Mouse (Mus musculus) erythroid progenitor cell, adult 5-6 weeks (primary cell): ENCODE data around the gene Miga2. TPM values are rescaled to one million over a fixed set of nuclear protein-coding genes. Genes with fewer than 3 reads are reported as not detected.
A peak's percentile ranks its signal among the peaks of the same experiment; 100 is the strongest.

ENCODE experiments used
- ATAC-seq: replicated peaks from 2 replicates; pipeline ENCODE4 v1.8.0; 2016; ENCODE audit warnings: moderate number of reproducible peaks, mild to moderate bottlenecking, moderate TSS enrichment, inconsistent platforms; ENCODE audit not compliant: poor library complexity, low FRiP score, severe bottlenecking
- total RNA-seq, 2 experiments: library from RNA; stranded (forward) in 1 of 2; stranded (reverse) in 1 of 2; fragments of 150-400 nt in 1 of 2; fragments of 186-747, 209-891 nt in 1 of 2; gene quantifications; 2 replicates each; pipeline versions ENCODE4 v1.2.3 to v1.2.4; 2015 to 2017; ENCODE audit warnings: low replicate concordance in 2 of 2

Miga2 gene
- 3.8 and 7.2 TPM in 2 replicates for total RNA-seq (2015; ENCODE audit: low replicate concordance)
- 12.4 and 18.7 TPM in 2 replicates for total RNA-seq (2017; ENCODE audit: low replicate concordance)

DNA sequence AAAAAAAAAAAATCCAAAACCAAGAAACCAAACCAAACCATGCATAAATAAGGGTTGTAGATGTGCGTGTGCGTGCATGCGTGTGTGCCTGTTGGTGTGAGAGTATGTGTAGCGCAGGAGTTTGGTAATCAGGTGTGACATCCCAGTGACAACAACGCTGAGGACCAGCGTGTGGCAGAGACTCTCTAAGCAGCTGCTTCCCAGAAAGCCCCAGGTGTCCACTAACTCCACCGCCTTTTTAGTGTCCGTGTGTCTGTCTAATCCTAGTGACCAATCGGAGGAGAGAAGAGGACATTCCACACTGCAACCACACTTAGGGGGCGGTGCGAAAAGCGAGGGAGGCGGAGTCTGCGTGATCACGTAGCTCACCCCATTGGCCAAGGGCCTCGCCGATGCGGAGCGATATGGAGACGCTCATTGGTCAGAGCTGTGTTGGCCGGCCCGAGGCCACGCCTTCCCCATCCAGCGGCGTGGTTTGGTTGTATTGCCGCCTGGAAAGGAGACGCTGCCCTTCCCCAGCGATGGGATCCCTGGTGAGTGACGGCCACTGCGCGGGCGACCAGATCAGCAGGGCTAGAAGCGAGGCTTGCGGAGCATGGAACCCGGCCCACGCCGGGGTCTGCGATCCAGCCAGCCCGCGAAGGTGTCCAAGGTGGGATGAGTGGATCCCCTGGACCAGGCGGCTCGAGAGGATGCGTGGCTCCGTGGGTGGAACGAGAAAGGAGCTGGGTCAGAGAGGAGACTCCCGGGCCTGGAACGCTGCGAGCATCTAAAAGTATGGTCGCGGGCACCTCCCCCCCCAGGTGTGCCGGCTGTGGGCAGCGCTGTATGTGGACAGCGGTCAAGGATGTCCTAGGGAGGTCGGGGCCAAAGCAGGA, at the start of gene Miga2:
Gene Miga2 (plus strand): TSS at position 461 of the 878 bp plus-strand sequence.
- ATAC-seq: peak; percentile 90

DNA sequence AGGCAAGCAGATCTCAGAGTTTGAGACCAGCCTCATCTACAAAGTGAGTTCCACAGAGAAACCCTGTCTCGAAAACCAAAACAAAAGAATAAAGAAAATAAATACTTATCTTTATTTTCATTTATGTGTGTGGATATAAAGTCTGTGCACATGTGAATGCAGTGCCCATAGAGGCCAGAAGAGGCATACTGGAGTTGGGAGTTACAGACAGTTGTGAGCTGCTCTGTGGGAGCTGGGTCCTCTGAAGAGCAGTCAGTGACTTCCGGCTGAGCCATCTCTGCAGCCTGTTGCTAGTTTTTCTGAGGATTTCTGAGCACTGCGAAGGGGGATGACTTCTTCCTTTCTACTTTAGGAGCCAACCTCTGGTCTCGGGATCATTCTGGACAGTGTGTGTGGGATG, 47.9 kb upstream of the Miga2 start:
- peak; percentile 56 for ATAC-seq

DNA sequence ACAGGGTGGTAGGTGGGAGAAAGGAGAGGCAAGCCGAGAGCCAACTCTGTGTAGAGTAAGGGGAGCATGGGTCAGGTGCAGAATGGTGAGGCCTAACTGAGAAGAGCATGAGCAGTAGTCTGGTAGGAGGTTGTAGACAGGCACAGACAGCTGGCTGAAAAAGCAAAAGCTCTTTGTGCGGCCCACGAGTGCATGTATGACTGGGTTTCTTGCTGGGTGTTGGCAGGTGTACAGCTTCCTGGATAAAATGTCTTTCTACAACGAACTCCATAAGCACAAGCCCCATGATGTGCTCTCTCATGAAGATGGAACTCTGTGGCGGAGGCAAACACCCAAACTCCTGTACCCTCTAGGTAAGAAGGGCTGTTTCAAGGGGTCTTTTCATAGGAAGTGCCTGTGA, 47.1 kb upstream of the Miga2 start:
- ATAC-seq: no peak

DNA sequence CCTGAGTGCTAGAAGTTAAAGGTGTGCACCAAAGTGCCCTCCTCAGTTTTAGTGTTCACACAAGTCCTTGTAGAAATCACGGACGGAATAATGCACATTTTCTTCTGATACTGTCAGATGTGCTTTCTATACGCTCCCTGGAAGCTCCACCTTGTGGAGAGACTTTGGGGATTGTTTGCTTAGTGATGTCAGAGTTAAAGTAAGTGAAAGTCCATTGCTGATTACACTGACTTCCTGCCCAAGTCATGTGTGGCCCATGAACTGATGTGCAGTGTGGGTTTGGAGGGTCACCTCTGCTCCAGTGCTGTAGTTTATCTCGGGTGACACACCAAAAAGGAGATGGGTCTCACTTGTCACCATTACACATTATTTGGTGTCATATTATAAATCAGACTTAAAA, 44.8 kb upstream of the Miga2 start:
- no peak for ATAC-seq

DNA sequence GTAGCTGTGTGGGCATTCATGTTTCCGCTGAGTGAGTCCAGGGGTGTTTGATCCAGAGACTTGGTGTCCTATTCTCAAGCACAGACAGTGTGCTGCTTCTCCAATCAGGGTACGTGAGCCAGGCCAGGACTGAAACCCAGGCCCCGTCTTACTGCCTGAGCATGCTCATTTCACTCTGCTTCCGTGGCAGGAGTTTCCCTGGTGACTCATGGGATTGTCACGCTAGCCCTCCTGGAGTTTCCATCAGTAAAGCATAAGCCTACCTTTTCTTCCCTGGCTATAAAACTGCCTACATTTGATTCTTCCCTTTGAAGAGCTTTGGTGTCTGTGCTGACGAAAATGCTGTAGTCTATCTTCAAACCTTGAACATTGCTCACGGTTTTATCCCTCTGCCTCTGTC, 40.9 kb upstream of the Miga2 start:
- ATAC-seq: no peak

DNA sequence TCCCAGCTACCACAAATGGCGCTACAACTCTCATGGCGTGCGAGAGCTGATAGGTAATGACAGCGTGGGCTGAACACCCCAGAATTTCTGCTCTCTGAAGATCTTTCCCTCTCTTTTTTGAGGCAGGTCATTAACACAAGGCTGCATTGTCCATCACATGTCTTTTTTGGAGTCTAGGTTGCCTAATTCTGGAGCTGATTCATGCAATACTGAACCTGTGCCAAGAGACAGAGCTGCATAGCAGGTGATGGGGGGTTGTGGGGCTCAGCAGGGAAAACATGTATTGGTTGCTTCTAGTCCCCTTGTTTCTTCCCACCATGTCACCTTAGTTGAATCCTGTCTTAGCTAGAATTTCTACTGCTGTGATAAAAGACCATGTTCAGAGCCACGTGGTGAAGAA, 38.7 kb upstream of the Miga2 start:
- no peak for ATAC-seq

DNA sequence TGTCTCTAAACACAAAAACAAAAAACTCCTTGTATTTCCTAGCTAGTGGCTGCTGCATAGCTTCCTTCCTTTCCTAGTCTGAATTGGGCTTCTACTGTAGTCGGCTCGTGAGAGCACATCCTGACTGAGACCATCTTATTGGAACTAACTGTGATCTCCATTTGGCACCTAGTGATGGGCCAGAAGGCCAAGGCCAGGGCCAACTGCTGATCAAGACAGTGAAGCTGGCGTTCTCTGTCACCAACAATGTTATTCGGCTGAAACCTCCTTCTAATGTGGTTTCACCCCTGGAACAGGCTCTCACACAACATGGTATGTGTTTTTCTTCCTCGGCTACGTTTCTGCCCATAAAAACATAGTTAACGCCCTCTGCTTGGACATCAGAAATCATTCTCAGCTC, 36.8 kb upstream of the Miga2 start:
- ATAC-seq: no peak

DNA sequence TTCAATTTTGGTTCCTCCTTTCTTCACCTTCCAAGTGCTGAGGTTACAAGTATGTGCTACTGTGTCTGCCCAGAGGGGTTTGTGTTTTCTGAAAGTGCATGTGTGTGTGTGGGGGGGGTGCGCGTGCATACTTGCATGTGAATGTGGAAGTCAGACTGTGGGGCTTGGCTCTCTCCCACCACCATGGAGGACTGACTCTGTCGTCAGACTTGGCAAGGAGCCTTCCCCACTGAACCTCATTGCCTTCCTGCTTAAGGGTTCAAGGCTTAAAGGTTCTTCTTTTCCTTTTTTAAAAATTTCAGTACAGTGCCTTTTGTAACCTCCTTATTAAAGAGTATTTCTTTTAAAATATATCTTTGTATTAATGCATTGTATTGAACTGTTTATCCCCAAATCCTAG, 35.2 kb upstream of the Miga2 start:
- no peak for ATAC-seq

DNA sequence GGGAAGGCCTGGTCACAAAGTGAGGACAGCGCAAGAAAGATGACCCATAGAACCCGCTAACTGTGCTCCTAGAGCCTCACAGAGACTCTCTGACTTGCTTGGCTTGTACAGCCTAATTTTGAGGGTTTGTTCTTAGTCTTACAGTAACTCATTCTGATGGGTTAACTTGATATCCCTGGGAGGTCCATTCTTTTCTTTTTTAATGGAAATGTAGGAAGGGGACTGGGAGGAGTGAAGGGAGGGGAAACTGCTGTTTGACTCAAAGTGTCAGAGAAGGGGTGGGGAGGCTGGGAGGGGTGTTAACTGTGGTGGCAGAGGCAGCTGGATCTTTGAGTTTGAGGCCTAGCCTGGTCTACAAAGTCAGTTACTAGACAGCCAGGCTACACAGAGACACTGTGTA, 28.7 kb upstream of the Miga2 start:
- ATAC-seq: no peak

DNA sequence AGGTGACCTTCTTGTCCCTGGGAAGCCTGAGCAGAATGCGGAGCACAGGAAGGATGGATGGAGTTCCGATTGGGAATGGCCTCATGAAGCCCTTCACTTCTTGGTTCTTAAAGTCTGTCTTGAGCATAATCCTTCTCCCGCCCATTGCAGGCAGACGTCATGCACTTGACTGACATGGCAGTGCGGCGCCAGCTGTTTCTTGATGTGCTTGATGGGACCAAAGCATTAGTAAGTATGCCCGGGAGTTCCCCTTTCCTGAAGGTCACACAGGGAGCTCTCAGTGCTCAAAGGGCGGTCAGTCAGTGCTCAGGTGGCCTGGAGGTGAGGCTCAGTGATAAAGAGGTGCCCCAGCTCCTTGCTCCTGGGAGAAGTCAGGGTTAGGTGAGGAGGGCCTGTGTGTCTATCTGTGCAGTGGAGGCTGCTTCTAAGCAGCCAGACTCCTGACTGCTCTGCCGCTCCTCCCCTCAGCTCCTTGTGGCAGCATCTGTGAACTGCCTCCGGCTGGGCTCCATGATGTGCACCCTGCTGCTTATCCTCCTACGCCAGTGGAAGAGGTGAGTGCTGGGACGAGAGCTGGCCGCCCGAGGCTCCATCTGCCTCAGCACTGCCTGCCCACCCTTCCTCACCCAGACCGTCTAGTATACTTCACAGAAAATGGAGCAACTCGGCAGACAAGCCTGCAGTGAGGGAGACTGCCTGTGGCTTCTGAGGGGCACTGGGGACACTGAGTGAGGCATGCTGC, 27.7 kb upstream of the Miga2 start:
- ATAC-seq: no peak

DNA sequence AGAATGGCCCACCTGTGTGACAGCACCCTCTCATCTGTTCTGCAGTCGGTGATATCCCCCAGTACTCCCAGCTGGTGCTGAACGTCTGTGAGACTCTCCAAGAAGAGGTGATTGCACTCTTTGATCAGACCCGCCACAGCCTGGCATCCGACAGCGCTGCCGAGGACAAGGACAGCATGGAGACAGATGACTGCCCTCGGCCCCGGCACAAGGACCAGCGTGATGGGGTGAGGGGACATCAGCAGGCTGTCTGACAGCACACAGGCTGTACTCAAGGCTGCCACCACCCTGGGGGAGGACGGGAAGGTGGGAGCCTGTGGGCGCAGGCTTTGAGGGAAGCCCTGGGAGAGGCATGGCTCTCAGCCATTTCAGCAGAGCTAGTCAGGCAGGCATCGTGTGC, 26.9 kb upstream of the Miga2 start:
- no peak for ATAC-seq

DNA sequence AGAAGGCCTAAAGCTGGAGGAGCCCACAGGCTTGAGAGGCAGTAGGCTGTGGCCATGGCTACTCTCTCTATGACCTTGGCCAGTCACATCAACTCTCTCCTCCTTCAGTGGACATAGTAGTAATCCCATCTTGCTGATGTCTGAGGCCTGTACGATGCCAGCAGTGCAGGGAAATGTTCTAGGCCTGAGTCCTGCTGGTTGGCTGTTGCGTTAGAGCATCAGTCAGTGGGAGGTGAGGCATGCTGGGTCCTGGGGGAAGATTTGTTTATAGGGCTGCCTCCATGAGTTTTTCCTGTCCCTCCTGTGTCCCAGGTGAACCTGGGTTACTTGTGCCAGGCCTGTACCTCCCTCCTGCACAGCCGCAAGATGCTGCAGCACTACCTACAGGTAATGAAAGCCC, 22.0 kb upstream of the Miga2 start:
- ATAC-seq: no peak

DNA sequence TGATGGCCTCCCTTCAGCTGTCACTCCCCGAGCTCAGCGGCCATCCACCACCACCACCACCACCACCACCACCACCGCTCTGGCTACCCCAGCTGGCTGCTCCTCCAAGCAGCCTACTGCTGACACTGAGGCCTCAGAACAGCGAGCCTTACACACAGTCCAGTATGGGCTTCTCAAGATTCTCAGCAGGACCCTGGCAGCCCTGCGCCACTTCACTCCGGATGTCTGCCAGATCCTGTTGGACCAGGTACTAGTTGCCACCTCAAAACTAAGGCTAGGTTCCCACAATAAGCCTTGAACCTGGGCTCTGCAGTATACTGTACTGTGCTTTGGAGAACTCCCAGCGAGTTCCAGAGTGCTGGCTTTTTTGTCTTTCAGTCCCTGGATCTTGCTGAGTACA, 21.5 kb upstream of the Miga2 start:
- no peak for ATAC-seq

DNA sequence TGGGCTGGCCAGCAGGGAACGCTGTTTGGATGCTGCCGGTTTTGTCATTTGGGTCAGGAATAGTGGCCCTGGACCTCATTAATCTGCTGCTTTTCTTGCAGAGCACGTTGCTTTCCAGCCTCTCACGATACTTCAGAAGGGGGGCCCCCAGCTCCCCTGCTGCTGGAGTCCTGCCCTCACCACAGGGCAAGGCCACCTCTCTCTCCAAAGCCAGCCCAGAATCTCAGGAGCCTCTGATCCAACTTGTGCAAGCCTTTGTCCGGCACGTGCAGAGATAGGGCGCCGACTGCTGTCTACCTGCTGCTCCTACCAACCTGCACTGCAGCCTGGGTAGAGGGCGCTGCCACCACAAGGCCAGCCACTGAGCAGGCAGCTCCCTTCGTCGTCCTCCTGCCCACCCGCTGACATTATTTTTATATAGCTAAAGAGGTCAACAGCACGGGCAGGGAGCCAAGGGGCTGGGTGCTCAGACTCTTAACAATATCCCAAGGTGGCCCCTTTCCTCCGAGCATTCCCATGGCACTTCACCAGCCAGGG, 20.4 kb upstream of the Miga2 start:
- no peak for ATAC-seq

DNA sequence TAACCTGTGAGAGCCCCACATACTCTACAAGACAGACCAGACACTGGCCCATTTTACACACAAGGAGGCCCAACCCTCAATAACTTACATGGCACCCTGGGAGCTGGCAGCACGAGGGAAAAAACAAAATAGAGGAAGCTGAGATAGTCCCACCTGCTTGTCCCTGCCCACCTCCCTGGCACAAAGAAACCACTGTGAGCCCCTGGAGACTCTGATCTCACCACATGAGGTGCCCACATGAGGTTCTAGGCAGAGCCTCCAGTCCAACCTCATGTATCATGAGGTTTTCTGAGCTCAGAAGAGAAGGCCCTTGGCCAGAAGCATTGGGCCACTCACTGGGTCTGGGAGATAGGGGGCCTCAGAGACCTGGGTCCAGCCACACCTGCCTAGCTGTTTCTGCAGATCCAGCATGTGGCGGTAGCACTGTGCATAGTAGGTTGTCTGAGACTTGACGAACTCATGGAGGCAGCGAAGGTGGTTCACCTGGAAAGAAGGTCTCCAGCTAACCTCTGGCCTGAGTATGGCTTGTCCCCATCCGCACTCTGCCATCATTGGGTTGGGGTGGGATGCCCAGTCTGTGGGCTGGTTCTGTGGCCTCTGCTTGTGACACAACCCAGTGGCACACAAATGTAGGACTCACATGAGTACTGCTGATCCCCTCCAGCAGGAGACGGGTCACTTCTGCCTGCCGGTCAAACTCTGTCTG, 17.9 kb upstream of the Miga2 start:
- ATAC-seq: no peak

DNA sequence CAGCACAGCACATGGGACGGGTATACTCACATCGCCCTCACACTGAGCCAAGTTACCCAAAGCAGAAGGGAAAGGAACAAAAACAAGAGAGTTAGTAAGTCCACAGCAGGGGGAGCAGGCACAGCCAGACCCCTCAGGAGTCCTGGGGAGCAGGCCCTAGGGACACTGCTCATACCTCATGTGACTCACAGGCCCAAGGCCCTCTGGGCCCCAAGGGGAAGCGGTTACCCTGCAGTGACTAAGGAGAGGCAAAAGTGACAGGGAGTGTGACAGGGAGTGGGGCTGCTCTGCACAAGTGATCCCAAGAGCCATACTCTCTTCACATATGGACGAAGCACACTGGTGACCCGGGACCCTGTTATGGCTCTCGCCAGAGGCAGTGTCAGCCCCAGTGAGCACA, 14.8 kb upstream of the Miga2 start:
- no peak for ATAC-seq

DNA sequence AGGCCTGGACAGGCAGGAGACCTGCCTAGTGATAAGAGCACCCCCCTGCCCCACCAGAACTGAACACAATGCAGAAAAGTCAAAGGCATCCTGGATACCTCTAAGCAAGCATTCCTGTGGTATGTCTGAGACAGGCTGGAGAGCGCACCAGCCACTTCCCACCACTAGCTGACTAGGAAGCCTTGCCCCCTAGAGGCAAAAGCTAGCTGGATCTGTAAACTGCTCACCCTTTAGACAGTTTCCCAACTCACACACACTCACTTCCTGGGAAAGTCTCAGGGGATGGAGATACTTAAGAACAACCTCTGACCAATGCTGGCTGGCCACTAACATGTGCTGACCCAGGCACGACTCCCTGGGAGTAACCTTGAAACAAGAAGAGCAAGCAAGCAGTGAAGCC, 12.9 kb upstream of the Miga2 start:
- no peak for ATAC-seq

DNA sequence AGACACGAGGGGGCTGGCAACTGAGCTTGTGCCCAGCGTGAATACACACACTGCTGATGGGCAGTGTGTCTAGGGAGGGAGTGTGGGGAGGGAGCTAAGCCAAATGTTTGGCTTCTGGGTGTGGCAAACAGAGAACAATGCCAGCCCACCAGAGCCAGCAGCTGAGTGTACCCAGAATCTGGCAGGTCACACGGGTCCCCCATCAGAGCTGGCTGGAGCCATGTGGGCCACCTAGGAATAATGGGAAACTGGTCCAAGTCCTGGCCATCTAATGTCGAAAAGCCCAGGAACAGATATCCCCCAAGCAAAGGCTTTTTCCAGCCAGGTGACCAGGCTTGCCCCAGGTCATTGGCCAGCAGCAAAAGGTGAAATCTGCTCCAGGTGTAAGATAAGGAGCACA, 8.2 kb upstream of the Miga2 start:
- no peak for ATAC-seq

DNA sequence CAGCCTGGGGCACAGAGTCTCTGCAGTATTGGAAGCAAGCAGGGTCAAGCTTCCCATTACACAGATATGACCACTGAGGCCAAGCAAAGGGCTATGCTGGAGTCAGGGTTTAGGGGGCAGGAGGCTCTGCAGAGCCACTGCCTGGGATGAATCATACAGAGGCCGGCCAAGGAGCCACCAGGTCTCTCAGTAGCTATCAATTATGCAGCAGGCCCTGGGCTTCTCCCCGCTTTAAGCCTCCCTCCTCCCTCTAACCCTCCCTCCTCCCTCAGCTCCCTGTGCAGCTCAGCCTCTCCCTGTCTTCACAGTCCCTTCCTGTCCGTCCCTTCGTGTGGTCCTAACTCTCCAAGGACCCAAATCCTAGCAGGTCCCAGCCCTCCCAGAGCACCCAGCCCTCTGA, 7.8 kb upstream of the Miga2 start:
- no peak for ATAC-seq

DNA sequence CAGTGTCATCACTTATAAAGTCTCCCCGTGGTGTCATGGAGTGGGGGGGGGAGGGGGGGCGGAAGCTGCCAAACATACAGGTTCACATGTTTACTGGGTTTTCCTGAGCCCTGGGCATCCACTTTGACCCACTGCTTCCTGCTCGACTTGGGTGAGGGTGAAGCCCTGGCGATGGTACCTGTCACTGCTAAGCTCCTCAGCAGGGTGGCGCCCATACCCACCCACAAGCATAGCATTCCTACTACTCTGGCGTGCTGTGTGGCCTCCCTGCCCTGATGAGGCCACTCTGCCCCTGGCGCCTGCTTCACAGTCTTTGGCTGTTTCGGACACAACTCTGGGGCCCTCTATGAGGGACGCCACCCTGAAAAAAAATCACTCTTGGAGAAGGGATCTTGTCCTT, 7.1 kb upstream of the Miga2 start:
- no peak for ATAC-seq
